Mouse (Mus musculus) intestine, embryonic 16.5 days (tissue): ENCODE measurements around the gene Cops9. TPM values are rescaled to one million over a fixed set of nuclear protein-coding genes. Genes with fewer than 3 reads are reported as not detected.

Experiments
- ATAC-seq: fragments of 200-750 bp; cut with Nextera tagmentation; 2 replicates; pipeline ENCODE4 v1.8.0; 2017; ENCODE audit warnings: moderate TSS enrichment, moderate library complexity
- H3K27ac ChIP-seq: fragments of 300-500 bp; sonication (generic); 2 replicates; pipeline ENCODE4 v1.5.1; 2014; ENCODE audit warnings: mild to moderate bottlenecking, low read length
- H3K27me3 ChIP-seq: fragments of 300-500 bp; sonication (generic); replicated peaks from 2 replicates; pipeline ENCODE4 v1.6.1; 2014; ENCODE audit warnings: low read length, control low read depth, mixed read lengths; ENCODE audit not compliant: control insufficient read depth, insufficient read depth
- H3K36me3 ChIP-seq: fragments of 300-500 bp; sonication (generic); 2 replicates; pipeline ENCODE4 v1.6.1; 2014; ENCODE audit warnings: low read length, control low read depth; ENCODE audit not compliant: control insufficient read depth, insufficient read depth
- H3K4me1 ChIP-seq: fragments of 300-500 bp; sonication (generic); 2 replicates; pipeline ENCODE4 v1.6.1; 2014; ENCODE audit warnings: low read length, control low read depth, mixed read lengths; ENCODE audit not compliant: control insufficient read depth, insufficient read depth
- H3K4me2 ChIP-seq: fragments of 300-500 bp; sonication (generic); 2 replicates; pipeline ENCODE4 v1.6.1; 2014; ENCODE audit warnings: low read depth, low read length, control low read depth
- H3K4me3 ChIP-seq: fragments of 300-500 bp; sonication (generic); 2 replicates; pipeline ENCODE4 v1.5.1; 2014; ENCODE audit warnings: mild to moderate bottlenecking, low read length
- H3K9ac ChIP-seq: fragments of 300-500 bp; sonication (generic); 2 replicates; pipeline ENCODE4 v1.6.1; 2014; ENCODE audit warnings: low read depth, low read length
- H3K9me3 ChIP-seq: fragments of 300-500 bp; sonication (generic); 2 replicates; pipeline ENCODE4 v1.6.1; 2016; ENCODE audit warnings: low read length, control low read depth; ENCODE audit not compliant: control insufficient read depth
- WGBS: fragments of 180-500 bp; shearing (Covaris S2); extraction: QIAGEN DNeasy Blood & Tissue Kit; methylation state at CpG from one replicate; pipeline ENCODE4 v1.1.7; 2014; 5-methylcytosine and 5-hydroxymethylcytosine counted together
- polyA plus RNA-seq: library from polyadenylated mRNA; unstranded; fragments of >200 nt; fragmentation: Nextera tagmentation; extraction: Ambion mirVana; gene quantifications from 2 replicates; pipeline ENCODE4 v1.2.1, GENCODE M21; 2015

Cops9 gene
- polyA plus RNA-seq, 1 experiment from 2014 or later = 371 TPM

DNA sequence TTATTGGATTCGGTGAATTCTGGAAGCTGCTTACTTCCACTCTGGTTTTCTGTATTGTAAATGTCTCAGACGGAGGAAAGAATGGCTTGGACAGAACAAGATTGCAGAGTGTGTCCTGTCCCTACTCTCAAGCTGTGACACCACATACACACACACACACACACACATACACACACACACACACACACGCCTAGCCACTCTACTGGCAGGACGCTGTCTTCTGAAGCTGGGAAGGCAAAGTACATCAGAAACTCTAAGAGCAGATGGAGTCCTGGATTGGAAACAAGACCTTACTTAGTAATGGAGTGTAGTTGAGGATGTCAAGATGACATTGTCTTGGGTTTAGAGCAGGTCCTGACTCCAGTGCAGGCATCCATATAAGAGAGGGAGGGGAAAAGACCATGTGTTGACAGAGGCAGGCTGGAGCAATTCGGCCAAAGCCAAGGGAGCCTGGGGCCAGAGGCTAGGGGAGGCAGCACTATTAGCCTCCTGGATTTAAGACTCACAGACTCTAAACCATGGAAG lies 31.5 kb upstream of the Cops9 start:
- Histone ChIP-seq H3K36me3 (no peaks in the 10 kb centered on the region), H3K27ac (no peak overlapping the region), H3K4me3 (no peak overlapping the region), H3K9ac (no peak overlapping the region), H3K4me1 (no peaks in the 10 kb centered on the region), H3K9me3 (no peaks in the 10 kb centered on the region), H3K27me3 (no peaks in the 10 kb centered on the region), H3K4me2 (no peak overlapping the region)
- WGBS = 85% methylated on average over 5 of the region's 5 CpGs
- no peak for ATAC-seq

DNA sequence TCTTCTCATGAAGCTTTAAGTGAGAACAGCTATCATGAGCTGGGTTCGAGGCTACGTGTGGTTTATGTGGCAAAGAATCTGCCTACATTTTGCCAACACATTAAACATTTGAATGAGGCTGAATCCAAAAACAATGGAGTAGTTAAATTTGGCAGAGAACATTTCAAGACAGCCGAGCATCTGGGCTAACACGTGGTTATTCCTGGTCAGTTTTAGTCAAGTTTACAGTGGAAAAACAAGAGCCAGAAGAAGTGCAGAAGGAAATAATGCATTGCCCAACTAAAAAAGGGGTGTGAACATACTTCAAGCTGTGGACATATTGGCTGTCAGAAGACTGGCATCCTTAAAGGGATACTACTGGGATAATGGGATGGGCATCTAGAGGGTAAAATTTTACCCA lies 29.5 kb upstream of the Cops9 start:
- WGBS = 81% methylated on average over 4 of the region's 4 CpGs
- H3K4me3 ChIP-seq = no peak overlapping the region

DNA sequence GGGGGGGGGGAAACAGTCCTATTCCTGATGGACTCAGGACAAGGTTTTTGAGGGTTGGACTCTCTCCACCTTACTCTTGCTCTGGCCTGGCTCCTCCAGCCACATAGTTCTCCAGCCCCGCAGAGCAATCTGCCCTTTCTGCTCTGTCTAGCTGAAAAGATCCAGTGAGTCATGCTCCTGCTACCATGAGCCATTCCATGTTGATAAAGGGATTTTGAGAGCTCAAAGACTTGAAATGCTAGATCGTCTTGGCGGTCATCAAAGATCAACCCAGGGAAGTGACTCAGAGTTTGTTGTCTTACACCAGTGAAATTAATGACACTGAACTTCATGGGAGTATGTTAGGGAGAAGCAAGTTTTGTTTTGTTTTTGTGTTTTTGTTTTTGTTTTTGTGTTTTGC lies 27.6 kb upstream of the Cops9 start:
- Histone ChIP-seq H3K27ac (no peak overlapping the region), H3K36me3 (no peaks in the 10 kb centered on the region), H3K4me3 (no peak overlapping the region), H3K4me1 (no peaks in the 10 kb centered on the region), H3K9me3 (no peaks in the 10 kb centered on the region), H3K9ac (no peak overlapping the region), H3K27me3 (no peaks in the 10 kb centered on the region), H3K4me2 (no peak overlapping the region)
- WGBS = 86% methylated on average over 3 of the region's 3 CpGs
- no peak for ATAC-seq

More for the DNA sequence above, 29.5 kb upstream of the Cops9 start:
- H3K27ac ChIP-seq = no peak overlapping the region
- H3K9me3 ChIP-seq = no peaks in the 10 kb centered on the region
- H3K4me2 ChIP-seq = no peak overlapping the region
- H3K4me1 ChIP-seq = no peaks in the 10 kb centered on the region
- no peak overlapping the region for H3K9ac ChIP-seq
- no peak for ATAC-seq
- H3K27me3 ChIP-seq = no peaks in the 10 kb centered on the region
- no peaks in the 10 kb centered on the region for H3K36me3 ChIP-seq

DNA sequence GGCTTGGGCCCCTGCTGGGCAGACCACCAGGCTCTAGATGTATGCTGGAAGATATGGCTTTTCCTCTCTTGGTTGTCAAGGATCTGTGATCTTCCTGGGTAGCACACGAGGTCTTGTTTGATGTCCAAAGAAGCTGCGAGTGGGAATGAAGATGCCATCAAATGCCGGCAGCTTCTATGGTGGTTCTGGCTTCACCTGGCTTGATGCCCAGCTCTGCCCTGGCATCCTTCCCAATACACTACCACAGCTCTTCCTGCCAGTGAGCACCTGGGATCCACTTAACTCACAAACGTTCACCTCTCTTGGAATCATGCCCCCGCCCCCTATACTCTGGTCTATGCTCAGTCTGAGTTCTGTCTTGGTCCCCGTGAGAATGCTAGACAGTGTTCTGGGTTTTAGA lies 25.3 kb upstream of the Cops9 start:
- Histone ChIP-seq H3K4me2 (no peak overlapping the region), H3K27me3 (no peaks in the 10 kb centered on the region), H3K36me3 (no peaks in the 10 kb centered on the region), H3K4me1 (no peaks in the 10 kb centered on the region), H3K4me3 (no peak overlapping the region), H3K9me3 (no peaks in the 10 kb centered on the region), H3K9ac (no peak overlapping the region), H3K27ac (no peak overlapping the region)
- WGBS = 77% methylated on average over 6 of the region's 6 CpGs
- no peak for ATAC-seq

DNA sequence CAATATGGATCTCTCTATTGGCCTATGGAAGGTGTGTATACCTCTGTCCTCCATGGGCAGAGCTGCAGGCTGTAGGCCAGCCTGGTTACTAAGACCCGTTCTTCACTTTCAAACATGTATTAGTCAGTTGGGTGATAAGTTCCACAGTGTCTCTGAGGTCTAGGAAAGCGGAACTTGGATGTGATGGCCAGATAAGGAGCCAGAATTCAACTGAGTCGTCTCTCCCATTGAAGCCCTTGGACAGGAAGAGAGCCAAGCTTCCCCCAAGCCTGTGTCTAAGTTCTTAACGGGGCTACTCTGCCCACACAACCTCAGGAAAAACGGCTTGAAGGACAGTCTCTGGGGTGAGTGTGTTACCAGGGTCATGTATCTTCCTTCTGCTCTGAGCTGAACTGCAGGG lies 17.6 kb upstream of the Cops9 start:
- no peak overlapping the region for H3K27ac ChIP-seq
- 52% methylated on average over 5 of the region's 5 CpGs for WGBS
- H3K9me3 ChIP-seq = no peaks in the 10 kb centered on the region
- H3K9ac ChIP-seq = no peak overlapping the region
- H3K36me3 ChIP-seq = no peaks in the 10 kb centered on the region
- no peak for ATAC-seq
- no peaks in the 10 kb centered on the region for H3K27me3 ChIP-seq
- no peak overlapping the region for H3K4me3 ChIP-seq
- no peak overlapping the region for H3K4me2 ChIP-seq
- no peaks in the 10 kb centered on the region for H3K4me1 ChIP-seq

DNA sequence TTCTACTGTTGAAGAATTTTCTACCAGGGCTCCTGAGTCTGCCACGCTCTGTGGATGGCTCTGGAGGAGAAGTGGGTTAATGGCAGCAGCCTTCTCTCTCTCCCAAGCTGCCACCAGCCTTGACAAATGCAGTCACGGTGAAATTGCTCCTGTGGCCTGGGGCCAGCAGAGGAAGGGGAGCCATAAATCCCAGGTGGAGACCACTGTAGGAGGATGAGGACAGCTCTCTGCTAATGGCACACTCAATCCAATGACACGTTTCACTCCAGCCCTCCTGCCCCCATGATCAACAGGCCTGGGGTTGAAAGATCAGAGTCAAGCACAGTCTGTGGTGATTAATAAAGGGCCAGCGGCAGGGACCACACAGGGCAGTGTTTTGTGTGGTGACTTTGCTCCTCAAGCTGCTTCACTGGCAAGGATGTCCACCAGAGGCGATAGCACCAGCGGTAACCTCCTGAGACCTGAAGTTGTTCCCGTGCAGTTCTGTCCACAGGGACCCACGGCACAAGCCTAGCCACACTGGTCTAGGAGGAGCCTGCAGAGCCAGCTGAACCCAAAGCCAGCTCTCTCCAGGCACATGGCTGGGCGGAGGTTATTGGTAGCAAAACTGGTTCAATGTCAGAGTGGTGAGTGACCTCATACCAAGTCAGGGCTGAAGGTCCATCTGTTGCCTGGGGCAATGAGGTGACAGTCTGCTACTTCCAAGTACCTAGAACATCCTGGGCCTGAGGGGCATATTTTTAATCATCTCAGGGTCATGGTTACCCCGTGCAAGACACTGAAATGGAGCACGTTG lies 15.4 kb upstream of the Cops9 start:
- Histone ChIP-seq H3K9ac (no peak overlapping the region), H3K4me3 (no peak overlapping the region), H3K9me3 (no peaks in the 10 kb centered on the region), H3K36me3 (no peaks in the 10 kb centered on the region), H3K27me3 (no peaks in the 10 kb centered on the region), H3K27ac (no peak overlapping the region), H3K4me1 (no peaks in the 10 kb centered on the region), H3K4me2 (no peak overlapping the region)
- ATAC-seq = no peak
- 72% methylated on average over 11 of the region's 11 CpGs for WGBS

DNA sequence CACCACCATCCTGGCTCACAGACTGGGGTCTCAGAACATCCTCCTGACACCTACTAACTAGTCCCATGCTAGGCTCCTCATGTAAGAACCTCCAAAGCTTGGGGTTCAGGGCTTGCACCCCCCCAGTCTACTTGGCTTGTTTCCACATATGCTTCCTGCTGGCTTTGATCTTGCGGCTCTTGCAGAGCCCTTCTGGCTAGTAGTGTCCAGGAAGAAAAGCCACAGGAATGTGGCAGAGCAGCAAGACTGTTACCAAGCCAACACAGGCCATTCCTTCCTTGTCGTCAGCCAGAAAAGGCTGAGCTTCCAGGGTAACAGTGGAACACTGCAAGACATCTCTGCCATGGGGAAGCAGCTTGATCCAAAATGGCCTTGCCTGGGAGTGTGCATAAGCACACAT lies 12.9 kb upstream of the Cops9 start:
- no peak overlapping the region for H3K4me2 ChIP-seq
- no peak overlapping the region for H3K27ac ChIP-seq
- no peaks in the 10 kb centered on the region for H3K9me3 ChIP-seq
- H3K36me3 ChIP-seq = no peaks in the 10 kb centered on the region
- 60% methylated on average over 2 of the region's 2 CpGs for WGBS
- H3K4me3 ChIP-seq = no peak overlapping the region
- H3K9ac ChIP-seq = no peak overlapping the region
- ATAC-seq = no peak
- H3K27me3 ChIP-seq = no peaks in the 10 kb centered on the region
- no peaks in the 10 kb centered on the region for H3K4me1 ChIP-seq

DNA sequence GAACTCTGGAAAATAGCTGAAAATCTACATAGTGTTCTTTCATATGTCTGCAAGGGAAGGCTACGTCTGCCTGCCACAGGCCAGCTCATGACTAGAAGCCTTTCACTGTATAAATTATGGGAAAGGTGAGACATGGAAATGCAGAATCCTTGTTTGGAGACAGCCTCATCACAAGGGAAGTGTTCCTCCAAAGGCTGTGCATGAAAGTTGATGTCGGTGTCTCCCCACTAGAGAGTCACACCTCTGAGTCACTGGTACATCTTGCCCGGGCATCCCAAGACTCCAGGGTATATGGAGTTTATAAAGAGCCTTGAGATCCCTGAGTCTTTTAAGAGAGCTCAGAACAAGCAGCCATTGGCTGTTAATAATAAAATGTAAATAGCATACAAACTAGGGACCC lies 11.4 kb upstream of the Cops9 start:
- WGBS = 94% methylated on average over 3 of the region's 3 CpGs
- no peaks in the 10 kb centered on the region for H3K27me3 ChIP-seq
- no peak for ATAC-seq
- no peak overlapping the region for H3K4me3 ChIP-seq
- H3K9me3 ChIP-seq = no peaks in the 10 kb centered on the region
- H3K4me1 ChIP-seq = peaks cover 5% of the 10 kb centered on the region
- H3K4me2 ChIP-seq = no peak overlapping the region
- H3K36me3 ChIP-seq = no peaks in the 10 kb centered on the region
- H3K27ac ChIP-seq = no peak overlapping the region
- no peak overlapping the region for H3K9ac ChIP-seq

DNA sequence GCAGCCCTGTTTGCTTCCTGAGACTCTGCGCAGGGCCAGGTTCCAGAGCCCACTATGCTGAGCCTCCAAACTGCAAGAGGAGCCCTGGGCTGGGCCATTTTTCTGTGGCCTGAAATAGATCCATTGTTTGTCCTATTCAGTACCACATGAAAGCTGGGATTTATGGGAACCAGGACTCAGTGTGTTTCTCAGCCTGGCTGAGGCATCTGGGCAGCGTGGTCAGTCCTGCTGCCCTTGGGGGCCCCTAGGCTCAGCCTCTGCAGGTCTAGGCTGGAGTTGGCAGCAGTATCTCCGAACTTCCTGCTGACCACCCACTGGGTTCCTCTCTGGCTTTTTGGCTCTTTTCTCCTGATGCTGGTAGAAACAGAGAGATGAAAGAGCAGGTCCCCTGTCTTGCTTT lies 9.7 kb upstream of the Cops9 start:
- H3K4me2 ChIP-seq = no peak overlapping the region
- peaks cover 8% of the 10 kb centered on the region for H3K4me1 ChIP-seq
- WGBS = 71% methylated on average over 3 of the region's 3 CpGs
- no peaks in the 10 kb centered on the region for H3K27me3 ChIP-seq
- H3K27ac ChIP-seq = no peak overlapping the region
- H3K36me3 ChIP-seq = no peaks in the 10 kb centered on the region
- no peak overlapping the region for H3K4me3 ChIP-seq
- ATAC-seq = no peak
- no peak overlapping the region for H3K9ac ChIP-seq
- H3K9me3 ChIP-seq = no peaks in the 10 kb centered on the region

DNA sequence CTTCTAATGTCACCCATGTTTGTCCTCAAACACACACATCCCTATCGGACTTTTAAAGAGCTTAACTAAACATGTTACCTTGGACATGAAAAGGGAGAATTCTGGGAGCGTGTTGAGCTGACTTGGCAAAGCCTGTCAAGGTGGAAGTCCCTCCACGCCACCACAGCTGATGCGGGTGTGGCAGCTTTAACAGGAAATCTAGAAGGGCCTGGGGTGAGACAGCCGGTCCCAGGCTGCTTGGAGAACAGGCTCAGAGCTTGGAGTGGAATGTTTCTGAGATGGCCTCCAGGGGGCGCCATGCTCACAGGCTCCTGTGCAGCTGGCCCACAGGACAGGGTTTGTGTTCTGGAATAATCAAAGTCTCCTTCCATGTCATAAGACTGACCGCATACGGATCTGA lies 6.9 kb upstream of the Cops9 start, which contains the start of gene Otos:
TSS of gene Otos (minus strand) at position 169 of the 400 bp plus-strand sequence.
- Histone ChIP-seq H3K27me3 (no peaks in the 10 kb centered on the region), H3K4me3 (no peak within 1 kb of the TSS), H3K9me3 (no peaks in the 10 kb centered on the region), H3K4me2 (no peak within 1 kb of the TSS), H3K9ac (0 out of 2 replicates have a peak within 1 kb of the TSS, but pooled peaks have one; percentile 12), H3K27ac (no peak within 1 kb of the TSS), H3K4me1 (peaks cover 8% of the 10 kb centered on the region), H3K36me3 (no peaks in the 10 kb centered on the region)
- 20% methylated on average over 8 of the region's 8 CpGs for WGBS
- ATAC-seq = peak; percentile 75
